Mouse (Mus musculus): ENCODE data around the gene Anks4b. TPM values are rescaled to one million over a fixed set of nuclear protein-coding genes. Genes with fewer than 3 reads are reported as not detected.

Gene Anks4b
- polyA plus RNA-seq, 1 experiment from 2014 or later = not detected

Other genes starting within 250 kb of the Anks4b start
- not detected in 2 replicates for gene Dnah3, start 78.6 kb upstream of the Anks4b start, polyA plus RNA-seq (2014; fragmentation: Nextera tagmentation; extraction: Ambion mirVana)
- gene Tmem159, start 71.5 kb upstream of the Anks4b start, polyA plus RNA-seq (2014; fragmentation: Nextera tagmentation; extraction: Ambion mirVana) = 14.6 and 15.6 TPM in 2 replicates
- not detected in 2 replicates for gene Zp2, start 28.6 kb upstream of the Anks4b start, polyA plus RNA-seq (2014; fragmentation: Nextera tagmentation; extraction: Ambion mirVana)
- gene Crym, start 28.3 kb downstream of the Anks4b start, polyA plus RNA-seq (2014; fragmentation: Nextera tagmentation; extraction: Ambion mirVana) = 8.8 and 9.6 TPM in 2 replicates
- gene Abca14, start 30.1 kb downstream of the Anks4b start, polyA plus RNA-seq (2014; fragmentation: Nextera tagmentation; extraction: Ambion mirVana) = not detected in 2 replicates
- not detected in 2 replicates for gene Abca15, start 154.8 kb downstream of the Anks4b start, polyA plus RNA-seq (2014; fragmentation: Nextera tagmentation; extraction: Ambion mirVana)
- not detected in 2 replicates for gene Abca16, start 235.8 kb downstream of the Anks4b start, polyA plus RNA-seq (2014; fragmentation: Nextera tagmentation; extraction: Ambion mirVana)

Data from limb, embryonic 11.5 days (tissue).